Mouse (Mus musculus): ENCODE results near the gene Ptpn3.
A peak's percentile ranks its signal among the peaks of the same experiment; 100 is the strongest.
"Not testable (repeated sequence)": the region's sequence is repeated elsewhere in the genome, so short reads cannot be mapped to it uniquely, and the experiment has no call there.

Ptpn3 gene

DNA sequence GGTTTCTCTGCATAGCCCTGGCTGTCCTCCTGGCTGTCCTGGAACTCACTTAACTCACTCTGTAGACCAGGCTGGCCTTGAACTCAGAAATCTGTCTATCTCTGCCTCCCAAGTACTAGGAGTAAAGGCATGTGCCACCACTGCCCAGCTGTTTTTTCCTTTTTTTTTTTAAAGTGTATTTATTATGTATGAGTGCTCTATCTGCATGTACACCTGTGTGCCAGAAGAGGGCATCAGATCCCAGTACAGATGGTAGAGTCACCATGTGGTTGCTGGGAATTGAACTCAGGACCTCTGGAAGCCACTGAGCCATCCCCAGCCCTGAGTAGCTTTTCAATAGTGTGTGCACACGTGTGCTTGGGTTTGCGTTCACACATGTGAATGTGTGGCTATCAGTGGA, 76.9 kb downstream of the Ptpn3 start:
- DNase-seq (ENCODE audit: low read depth, low spot score): no peak

DNA sequence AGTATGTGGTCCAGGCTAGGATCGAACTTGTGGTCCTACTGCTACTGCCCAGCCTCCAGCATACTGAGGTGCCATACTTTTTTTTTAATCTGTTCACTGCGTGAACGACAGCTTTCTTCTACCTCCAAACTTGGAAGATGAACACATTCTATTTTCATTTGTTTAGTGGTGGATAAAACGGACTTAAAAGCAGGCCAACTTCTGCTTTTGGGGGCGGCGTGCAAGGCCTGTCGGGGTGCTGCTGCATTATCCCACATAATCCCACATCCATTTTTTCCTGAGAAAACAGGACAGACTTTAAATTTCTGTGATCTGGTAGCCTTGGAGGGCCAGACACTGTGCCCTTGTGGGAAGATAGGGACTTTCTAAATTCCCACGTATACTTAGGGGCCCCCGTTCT, 83.9 kb downstream of the Ptpn3 start:
- no peak for DNase-seq (ENCODE audit: low read depth, low spot score)

DNA sequence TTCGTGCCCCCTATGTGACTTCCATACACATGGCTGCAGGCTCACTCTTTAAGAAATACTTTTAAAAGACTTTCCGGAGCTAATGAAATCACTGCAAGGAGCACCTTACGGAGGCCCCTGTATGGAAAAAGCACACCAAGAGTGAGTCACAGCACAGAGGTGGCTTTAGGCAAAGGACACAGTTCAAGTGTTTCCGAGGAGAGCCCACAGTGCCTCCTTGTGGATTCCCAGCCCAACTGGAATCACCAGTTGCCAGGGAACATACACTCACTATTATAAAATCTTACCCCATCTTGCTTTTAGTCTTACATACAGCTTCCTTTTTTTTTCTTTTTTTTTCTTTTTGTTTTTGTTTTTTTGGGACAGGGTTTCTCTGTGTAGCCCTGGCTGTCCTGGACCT, 85.1 kb downstream of the Ptpn3 start:
- peak; percentile 39 for DNase-seq (ENCODE audit: low read depth, low spot score)

DNA sequence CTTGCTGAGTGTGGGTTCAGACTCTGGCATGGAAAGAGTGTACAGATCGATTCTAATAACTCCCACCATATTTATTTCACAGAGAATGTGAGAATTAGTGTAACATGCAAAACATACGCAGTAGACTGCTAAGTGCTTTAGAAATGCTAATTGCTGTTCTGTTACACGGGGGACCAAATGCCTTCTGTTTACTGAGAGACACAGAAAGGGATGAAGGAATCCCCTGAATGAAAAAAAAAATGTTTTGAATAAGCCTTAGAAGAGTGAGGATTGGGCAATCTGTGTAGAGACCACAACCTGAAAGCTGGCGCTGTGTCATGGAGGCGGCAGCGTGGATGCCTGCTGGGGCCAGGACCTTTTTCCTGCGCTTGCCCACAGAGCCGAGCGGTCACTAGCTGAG, 86.8 kb downstream of the Ptpn3 start:
- DNase-seq (ENCODE audit: low read depth, low spot score): no peak

DNA sequence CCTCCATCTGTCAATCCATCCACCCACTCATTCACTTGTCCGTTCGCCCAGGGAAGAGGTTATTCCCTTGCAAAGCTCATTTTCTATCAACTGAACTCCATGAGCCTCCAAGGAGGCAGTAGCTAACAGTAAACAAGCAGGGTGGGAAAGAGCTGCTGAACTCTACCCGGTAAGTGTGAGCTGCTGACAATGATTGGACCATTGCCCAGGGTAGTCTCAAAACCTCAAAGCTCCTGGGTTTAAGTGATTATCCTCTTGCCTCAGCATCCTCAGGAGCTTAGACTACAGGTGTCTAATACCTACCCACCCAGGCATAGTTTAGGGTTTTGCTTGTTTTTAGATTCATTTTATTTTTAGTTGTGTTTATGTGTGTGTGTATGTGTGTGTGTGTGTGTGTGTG, 87.5 kb downstream of the Ptpn3 start:
- no peak for DNase-seq (ENCODE audit: low read depth, low spot score)

DNA sequence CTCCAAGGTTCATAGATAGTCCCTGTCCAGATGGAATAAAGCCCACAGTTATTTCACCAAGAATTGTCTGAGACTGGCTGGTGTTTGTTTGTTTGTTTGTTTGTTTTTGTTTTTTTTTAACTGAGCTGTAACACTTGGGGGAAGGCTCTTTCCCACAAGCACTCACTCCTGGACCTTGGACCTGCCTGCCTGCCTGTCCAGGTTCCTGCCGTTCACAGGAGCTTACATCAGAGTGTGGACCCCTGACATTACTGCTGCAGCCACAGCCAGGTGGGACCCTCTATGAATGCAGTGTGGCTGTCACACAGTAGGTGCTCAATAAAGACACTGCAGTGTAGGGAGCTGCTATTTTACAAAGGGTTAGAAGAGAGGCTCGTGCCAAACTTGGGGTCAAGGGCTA, 89.9 kb downstream of the Ptpn3 start:
- no peak for DNase-seq (ENCODE audit: low read depth, low spot score)

DNA sequence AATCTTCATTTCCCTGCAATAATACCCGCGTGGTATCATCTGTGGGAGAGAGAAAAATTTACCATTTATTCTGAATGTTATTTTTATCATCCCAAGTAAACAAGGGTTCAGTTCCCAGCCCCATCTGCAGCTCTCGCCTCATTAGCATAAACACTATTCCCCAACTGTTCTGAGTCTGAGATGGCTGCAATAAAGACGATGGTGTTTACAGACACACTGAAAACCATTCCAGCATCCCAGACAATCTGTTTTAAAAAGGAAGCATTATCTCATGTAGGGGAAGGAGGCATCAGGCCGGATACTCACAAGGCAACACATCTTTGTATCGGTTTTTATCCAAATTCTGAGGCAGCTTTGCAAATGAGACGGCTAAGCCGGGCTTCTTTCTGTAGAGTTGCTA, 95.7 kb downstream of the Ptpn3 start:
- DNase-seq (ENCODE audit: low read depth, low spot score): no peak

DNA sequence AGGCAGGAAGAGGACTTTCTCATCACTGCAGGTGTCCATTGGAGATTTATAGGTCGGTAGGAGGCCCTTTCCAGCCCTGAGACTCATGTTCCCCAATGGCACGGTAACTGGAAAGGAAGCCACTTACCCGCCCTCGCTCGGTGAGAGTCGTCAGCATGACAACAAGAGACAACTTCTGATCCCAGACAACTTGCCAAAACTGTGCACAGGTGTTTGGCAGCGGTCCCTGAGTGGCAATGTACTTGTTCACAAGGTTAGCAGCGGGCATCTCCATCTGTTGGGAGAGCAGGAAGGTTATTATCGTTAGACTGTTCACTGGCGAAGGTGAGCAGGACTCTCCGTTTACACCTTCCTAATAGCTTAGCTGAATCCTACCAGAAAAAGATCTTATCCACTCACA, 96.9 kb downstream of the Ptpn3 start:
- DNase-seq (ENCODE audit: low read depth, low spot score): no peak

DNA sequence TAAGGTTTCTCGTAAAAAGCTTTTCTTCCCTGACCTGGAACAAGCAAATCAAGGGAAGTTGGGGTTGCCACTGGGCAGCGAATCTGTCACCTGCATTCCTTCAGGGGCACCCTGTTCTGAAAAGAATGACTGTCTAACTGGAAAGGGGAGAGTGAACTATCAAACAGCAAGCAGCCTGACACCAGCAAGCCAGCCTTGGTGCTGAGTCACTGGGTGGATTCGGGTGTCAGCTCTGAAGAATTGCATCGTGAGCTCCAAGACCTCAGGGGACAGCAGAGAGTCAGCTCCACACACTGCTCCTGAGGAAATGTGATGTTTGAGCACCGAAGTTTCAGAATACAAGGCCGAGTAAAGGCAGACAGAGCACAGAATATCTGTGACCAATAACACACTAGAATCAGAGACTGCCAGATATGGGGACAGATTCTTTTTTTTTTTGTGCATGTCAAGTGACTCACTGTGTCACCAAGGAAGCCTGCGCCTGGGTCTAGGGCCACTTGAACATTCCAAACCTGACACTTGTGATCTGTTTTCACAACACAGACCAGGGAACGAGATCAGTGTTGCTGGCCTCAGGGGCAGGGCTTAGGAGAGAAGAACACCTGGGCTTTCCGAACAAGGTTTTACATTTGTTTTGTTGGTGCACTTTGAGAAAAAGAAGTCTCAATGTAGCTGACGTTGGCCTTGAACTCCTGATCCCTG, 98.8 kb downstream of the Ptpn3 start:
- peak; percentile 81 for DNase-seq (ENCODE audit: low read depth, low spot score)

DNA sequence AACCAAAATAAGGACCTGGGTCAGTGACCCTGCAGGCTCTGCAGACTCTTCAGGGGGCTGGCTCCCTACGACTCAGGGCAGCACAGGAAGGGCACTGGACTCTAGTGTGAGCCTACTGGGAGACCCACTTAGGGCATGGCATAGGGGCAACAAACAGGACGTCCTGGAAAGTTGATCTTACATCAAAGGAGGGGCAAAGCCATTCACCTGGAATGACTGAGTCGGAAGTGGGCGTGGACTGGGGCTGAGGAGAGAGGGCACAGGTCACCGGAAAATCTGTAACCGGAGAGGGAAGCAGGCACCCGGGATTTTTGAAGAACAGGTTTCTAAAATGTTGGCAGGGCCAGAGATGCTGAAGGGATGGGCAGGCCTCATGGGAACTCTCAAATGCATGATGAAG, 99.5 kb downstream of the Ptpn3 start:
- DNase-seq (ENCODE audit: low read depth, low spot score): no peak

DNA sequence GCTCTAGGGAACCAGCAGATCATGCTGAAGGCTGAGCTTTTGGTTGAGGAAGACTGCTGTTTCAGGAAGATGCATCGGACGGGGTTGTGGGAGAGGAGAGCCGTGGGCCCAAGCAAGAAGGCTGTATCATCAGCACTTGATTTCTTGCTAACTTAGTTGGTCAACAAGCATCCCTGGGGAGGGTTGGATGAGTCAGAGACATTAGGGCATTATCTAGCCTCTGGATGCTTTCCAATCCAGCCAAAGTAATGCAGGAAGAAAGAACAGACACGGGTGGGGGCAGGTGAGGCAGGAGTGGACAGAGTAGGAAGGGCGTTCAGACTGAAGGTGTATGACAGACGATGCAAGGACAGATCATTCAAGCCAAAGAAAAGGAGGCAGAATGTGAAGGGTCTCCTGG, 101.0 kb downstream of the Ptpn3 start:
- DNase-seq (ENCODE audit: low read depth, low spot score): peak; percentile 76

DNA sequence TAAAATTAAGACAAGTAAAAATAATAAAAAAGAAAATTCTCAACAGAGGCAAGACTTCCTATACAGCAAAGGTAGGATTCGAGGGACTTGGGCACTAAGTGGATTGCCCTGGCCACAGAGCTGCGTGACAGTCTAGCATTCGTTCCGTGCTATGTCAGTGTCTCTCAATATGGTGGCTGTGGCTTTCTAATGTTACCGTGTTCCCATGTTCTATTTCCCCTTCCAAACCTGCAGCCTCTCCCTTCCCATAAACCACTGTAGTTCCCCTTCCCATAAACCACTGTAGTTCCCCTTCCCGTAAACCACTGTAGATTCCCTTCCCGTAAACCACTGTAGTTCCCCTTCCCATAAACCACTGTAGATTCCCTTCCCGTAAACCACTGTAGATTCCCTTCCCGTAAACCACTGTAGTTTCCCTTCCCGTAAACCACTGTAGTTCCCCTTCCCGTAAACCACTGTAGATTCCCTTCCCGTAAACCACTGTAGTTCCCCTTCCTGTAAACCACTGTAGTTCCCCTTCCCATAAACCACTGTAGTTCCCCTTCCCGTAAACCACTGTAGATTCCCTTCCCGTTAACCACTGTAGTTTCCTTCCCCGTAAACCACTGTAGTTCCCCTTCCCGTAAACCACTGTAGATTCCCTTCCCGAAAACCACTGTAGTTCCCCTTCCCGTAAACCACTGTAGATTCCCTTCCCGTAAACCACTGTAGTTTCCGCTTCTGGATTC, 102.8 kb downstream of the Ptpn3 start:
- DNase-seq (ENCODE audit: low read depth, low spot score): not testable (repeated sequence)

DNA sequence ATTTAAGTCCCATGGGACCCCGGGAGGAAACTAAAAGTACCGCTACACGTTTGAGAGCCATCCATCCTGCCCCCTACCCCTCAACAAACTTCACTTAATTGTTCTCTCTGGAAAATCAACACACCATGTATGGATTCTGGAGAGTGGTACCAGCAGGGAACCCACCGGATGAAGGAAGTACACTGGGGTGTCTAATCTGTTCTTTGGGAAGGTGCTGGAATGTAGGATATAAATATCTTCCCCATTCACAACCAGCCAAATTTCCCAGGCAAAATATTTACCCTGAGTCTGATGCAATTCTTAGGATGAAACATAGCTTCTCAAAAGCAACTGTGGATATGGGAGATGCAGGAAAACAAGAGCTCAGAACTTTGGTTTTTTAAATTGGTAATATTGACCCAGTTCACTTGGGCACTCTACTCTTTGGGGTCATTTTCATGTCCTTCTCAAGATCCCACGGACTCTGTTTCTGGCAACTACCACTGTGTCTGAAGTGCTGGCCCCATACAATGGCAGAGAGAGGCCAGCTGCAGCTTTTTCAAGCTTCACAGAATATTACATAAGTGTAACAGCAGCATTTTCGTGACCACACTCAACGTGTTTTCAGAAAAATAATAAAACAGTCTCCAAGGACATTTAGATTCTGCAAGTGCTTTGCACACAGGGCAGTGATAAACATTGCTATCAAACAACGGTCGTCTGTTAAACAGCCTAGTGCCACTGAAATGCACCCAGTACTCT, 109.9 kb downstream of the Ptpn3 start:
- DNase-seq (ENCODE audit: low read depth, low spot score): no peak

DNA sequence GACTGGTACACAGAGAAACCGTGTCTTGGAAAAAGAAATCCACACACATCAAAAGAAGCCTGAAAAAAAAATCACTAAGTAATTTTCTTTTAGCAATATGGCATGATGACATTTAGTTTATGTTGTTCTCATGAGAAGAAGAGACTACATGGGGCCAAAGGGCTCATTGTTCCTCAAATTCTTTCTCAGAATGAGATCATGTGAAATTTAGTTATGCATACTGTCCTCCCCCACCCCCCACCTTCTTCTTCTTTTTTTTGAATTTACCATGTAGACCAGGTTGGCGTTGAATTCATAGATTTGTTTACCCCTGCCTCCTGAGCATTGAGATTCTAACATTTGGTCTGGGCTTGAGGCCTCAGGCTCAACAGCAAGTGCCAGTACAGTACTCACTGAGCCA, 111.8 kb downstream of the Ptpn3 start:
- no peak for DNase-seq (ENCODE audit: low read depth, low spot score)

DNA sequence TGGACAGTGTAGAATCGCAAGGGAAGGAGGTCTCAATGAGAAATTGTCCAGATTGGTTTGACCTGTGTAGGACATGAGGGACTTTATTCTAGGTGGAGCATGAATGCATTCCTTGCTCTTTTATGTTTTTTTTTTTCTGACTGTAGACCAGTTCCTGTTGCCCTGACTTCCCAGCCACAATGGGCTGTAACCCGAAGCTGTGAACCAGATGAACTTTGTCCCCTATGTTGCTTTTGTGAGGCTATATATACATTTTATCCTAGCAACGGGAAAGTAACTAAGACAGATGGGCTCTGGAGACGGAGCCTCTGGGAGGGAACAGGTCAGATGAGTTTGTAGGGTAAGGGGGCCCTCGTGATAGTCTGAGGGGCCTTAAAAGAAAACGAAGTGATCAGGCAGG, 115.6 kb downstream of the Ptpn3 start:
- DNase-seq (ENCODE audit: low read depth, low spot score): no peak

DNA sequence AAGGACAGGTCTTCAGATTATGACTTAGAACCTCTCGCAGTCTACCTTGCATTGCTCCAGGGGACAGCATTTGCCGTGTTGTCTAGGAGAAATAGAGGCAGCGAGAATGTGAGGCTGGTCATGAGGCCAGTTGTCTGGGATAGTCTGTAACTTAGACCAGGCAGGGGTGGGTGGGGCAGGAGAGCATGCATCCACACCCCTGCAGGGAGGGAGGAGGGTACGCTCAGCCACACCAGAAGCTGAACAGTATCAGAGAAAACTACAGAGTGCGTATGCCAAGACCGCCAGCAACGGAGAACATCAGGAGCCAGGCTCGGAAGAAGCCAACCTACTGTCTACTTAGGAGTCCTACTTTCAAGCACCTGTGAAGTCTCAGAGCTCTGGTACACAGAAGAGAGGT, 116.2 kb downstream of the Ptpn3 start:
- no peak for DNase-seq (ENCODE audit: low read depth, low spot score)

DNA sequence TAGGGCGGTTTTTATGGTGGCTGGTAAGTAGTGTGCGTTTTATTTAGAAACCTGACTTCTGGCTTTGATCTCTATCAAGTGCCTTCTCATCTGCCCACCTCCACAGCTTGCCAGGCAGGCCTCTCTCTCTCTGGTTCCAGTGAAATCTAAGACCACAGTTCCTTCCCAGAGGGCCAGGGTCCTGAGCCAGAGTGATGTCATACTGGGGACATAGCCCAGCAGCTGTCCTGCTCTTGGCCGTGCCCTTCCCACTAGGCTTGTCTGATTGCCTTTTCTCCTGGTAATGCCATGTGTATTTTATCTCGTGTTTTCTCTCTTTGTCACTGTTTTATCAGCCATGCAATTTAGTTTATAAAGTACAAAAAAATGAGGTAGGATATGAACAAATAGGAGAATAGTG, 118.1 kb downstream of the Ptpn3 start:
- no peak for DNase-seq (ENCODE audit: low read depth, low spot score)

DNA sequence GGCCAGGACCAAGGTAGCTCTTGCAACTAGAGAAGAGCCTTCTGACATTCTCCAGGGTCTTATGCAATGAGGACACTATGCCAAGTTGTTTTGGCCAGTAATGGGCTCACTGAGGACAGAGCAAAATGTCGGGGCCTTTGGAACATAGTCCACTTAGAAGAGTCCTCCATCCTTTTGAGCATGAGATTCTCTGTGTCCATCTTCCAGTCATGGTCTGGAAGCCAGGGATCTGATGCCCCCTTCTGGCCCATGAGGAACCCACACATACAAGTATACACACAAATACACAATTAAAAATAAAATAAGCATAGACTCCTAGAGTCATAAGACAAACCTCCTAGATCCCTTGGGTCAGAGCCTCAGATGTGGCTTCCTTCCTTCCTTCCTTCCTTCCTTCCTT, 120.1 kb downstream of the Ptpn3 start:
- DNase-seq (ENCODE audit: low read depth, low spot score): peak; percentile 71

DNA sequence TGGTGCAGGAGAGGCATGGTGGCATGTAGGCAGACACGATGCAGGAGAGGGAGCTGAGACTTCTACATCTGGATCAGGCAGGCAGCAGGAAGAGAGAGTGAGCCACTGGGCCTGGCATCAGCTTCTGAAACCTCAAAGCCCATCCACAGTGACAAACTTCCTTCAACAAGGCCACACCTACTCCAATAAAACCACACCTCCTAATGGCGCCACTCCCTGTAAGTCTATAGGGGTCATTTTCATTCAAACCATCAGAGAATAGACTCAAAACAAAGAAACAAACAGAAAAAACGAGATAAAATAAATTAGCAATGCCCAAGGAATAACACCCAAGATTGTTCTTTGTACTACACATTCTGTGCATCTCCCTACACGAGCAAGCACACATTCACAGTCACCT, 122.8 kb downstream of the Ptpn3 start:
- DNase-seq (ENCODE audit: low read depth, low spot score): no peak

DNA sequence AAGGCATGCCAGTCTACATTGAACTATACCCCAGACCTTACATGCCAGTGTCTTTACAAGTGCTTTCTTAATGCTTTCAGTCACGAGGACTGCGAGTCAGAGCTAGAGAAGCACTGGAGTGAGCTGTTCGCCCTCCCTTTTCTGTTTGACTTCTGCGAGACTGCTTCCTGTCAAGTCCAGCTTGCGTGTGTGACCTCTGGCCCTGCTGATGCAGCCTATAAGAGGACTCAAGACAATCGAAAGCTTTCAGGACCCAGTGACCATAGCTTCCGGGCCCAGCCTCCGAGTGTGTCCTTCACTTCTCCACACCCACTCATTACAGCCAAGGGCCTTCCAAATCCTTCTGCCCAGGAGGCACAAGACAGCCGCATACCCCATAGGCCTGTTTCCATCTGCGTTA, 126.3 kb downstream of the Ptpn3 start:
- DNase-seq (ENCODE audit: low read depth, low spot score): peak; percentile 4

DNA sequence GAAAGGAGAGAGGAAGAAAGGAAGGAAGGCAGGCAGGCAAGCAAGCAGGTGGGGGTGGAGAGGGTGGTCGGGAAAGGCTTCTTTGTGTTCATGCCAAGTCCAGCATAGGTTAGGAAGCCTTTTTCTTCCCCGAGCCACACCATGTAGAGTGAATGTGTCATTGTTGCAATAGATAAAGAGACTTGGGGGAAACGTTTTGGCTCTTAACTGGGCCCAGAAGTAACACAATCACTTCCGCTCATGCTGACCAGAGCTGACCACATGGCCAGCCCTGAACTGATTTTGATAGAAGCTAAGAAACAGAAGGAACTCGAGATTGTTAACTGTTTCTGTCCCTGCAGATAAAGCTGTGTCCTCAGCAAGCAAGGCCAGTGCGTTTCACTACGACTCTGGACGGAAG, 128.8 kb downstream of the Ptpn3 start:
- no peak for DNase-seq (ENCODE audit: low read depth, low spot score)

DNA sequence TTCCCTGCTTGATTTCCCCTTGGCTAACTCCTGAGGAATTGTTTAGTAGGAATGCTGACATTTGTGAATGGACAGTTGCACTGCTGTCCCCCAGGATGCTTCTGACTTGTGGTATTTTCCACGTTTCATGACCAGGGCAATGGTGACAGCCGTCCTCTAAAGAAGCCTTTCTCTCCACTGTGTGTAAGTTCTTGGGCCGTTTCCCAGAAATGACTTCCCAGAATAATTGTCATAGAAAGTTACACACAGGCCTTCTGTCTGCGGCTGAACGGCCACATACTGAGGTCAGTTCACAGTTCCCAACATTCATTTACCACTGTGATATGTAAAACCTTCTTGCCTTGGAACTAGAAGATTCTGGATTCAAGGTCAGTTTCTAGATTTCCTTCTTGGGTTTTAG, 129.8 kb downstream of the Ptpn3 start:
- DNase-seq (ENCODE audit: low read depth, low spot score): peak; percentile 8

DNA sequence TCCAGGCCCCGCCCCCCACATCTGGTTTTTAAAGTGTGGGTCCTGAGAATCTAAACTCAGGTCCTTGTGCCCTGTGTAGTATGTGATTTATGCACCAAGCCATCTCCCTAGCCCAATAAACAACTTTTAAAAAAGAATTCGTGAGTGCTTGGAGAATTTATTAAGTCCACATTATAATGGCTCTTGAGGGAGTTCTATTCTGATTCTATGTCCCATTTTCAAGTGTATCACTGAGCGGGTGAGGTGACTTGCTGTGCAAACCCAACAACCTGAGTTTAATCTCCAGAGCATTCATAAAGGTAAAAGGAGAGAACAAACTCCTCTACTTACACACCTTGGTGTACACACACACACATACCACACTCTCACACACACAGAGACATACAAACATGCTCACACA, 133.0 kb downstream of the Ptpn3 start:
- DNase-seq (ENCODE audit: low read depth, low spot score): no peak
